Mouse (Mus musculus) liver, postnatal 0 days (tissue): Measurements from ENCODE around the gene Copz1.

ENCODE experiments used
- CTCF ChIP-seq: sonication (generic); IDR thresholded peaks from 2 replicates; pipeline ENCODE4 v1.5.1; 2016; ENCODE audit warnings: antibody characterized with exemption, low read depth
- EP300 ChIP-seq: IDR thresholded peaks from 2 replicates; pipeline ENCODE4 v1.6.1; 2016; ENCODE audit warnings: antibody characterized with exemption, low read depth, mild to moderate bottlenecking

DNA sequence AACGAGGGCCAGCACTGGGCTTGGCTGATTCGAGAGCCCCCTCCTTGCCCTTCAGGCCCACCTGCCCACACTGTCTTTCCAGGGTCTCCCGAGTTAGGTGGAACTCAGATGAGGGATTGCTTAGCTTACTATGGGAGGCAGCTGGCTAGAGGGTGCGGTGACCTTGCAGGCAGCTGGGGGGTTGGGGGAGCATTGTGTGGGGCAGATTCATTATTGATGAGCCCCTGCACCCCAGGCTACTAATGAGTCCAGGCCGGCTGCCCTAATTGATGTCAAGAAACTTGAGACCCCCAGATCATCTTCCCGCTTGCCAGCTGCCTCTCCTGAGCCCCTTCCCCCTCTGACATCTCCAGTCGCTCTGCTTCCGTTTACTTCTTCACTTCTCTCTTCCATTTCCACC is 69.0 kb downstream of the Copz1 start:
- TF ChIP-seq CTCF, result no peak
- no peak for TF ChIP-seq EP300
